ENCODE assay signal across 8 mouse cellular contexts in the genomic region with DNA sequence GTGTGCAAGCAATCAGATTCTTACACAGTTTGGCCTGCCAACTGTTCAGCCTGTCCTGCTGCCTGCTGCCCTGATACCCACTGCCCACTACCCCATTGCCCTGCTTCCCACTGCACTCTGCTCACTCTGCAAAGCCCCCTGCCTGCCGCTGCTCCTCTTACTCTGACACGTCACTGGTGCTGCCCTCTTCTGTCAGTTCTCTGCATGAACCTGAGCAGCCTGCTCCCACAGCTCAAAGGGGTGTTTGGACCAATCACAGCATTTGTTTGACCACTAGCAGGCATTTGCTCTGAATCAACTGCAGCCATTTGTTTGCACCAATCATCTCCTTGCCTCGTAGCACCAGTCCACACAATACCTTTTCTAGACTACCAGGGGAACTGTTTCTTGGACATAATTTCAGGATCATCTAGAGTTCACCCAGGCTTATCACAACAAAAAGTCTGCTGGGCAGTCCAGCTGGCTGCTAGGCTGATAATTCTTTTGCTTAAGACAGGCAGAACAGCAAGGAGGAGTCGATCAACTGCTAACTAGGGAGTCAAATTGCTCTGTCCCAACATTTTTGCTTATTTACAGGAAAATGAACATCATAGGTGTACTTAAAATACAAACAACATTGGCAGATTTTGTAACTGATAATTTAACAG. TPM values are rescaled to one million over a fixed set of nuclear protein-coding genes. Genes with fewer than 3 reads are reported as not detected.
A peak's percentile ranks its signal among the peaks of the same experiment; 100 is the strongest.
DNase-seq lines count a peak whose midpoint lies in the region; ATAC-seq and TF ChIP-seq lines count a peak whose summit lies in the region.

No protein-coding gene starts in this region.

- WGBS in forebrain, embryonic 10.5 days: 19% methylated on average over 4 of the region's 4 CpGs
- 12% methylated on average over 4 of the region's 4 CpGs for WGBS in heart, embryonic 16.5 days
- WGBS in kidney, postnatal 0 days: 10% methylated on average over 4 of the region's 4 CpGs
- 9% methylated on average over 4 of the region's 4 CpGs for WGBS in lung, embryonic 16.5 days

- H3K27ac ChIP-seq in forebrain, embryonic 10.5 days: no peak overlapping the region
- no peak overlapping the region for H3K27ac ChIP-seq in heart, embryonic 16.5 days (ENCODE audit: low read length)
- H3K27ac ChIP-seq in kidney, postnatal 0 days: no peak overlapping the region
- H3K27ac ChIP-seq in lung, embryonic 16.5 days (ENCODE audit: low read length): no peak overlapping the region

- no peak overlapping the region for H3K4me2 ChIP-seq in heart, embryonic 16.5 days (ENCODE audit: low read depth, low read length)
- no peak overlapping the region for H3K4me2 ChIP-seq in kidney, postnatal 0 days (ENCODE audit: low read length)
- no peak overlapping the region for H3K4me2 ChIP-seq in lung, embryonic 16.5 days (ENCODE audit: low read depth, low read length)

- no peaks in the 10 kb centered on the region for H3K4me1 ChIP-seq in E14TG2a.4 (replicated peaks; ENCODE audit: low read depth, low read length)
- peaks cover 6% of the 10 kb centered on the region for H3K4me1 ChIP-seq in forebrain, embryonic 10.5 days
- H3K4me1 ChIP-seq in heart, embryonic 16.5 days (ENCODE audit: control insufficient read depth, insufficient read depth, low read length): peaks cover 14% of the 10 kb centered on the region
- no peaks in the 10 kb centered on the region for H3K4me1 ChIP-seq in kidney, postnatal 0 days (replicated peaks; ENCODE audit: insufficient read depth, low read length)
- no peaks in the 10 kb centered on the region for H3K4me1 ChIP-seq in lung, embryonic 16.5 days (replicated peaks; ENCODE audit: control insufficient read depth, insufficient read depth, low read length)

- no peaks in the 10 kb centered on the region for H3K36me3 ChIP-seq in E14TG2a.4 (ENCODE audit: insufficient read depth, low read length)
- H3K36me3 ChIP-seq in forebrain, embryonic 10.5 days (replicated peaks): no peaks in the 10 kb centered on the region
- H3K36me3 ChIP-seq in heart, embryonic 16.5 days (ENCODE audit: control insufficient read depth, insufficient read depth): no peaks in the 10 kb centered on the region; the same call in 1 of the 2 replicates
- no peaks in the 10 kb centered on the region for H3K36me3 ChIP-seq in kidney, postnatal 0 days (ENCODE audit: insufficient read depth, low read length)
- H3K36me3 ChIP-seq in lung, embryonic 16.5 days (ENCODE audit: control insufficient read depth, insufficient read depth, low read length): no peaks in the 10 kb centered on the region

- peak; percentile 35; the same call in 1 of the 2 replicates for TF ChIP-seq CTCF in E14TG2a.4 (conservative IDR thresholded peaks at IDR 0.05; ENCODE audit: low read length)
- TF ChIP-seq CTCF in kidney, postnatal 0 days (IDR thresholded peaks at IDR 0.05; ENCODE audit: low read depth): peak; percentile 82

- H3K4me3 ChIP-seq in E14TG2a.4 (replicated peaks; ENCODE audit: low read length): no peak overlapping the region
- no peak overlapping the region for H3K4me3 ChIP-seq in forebrain, embryonic 10.5 days
- no peak overlapping the region for H3K4me3 ChIP-seq in heart, embryonic 16.5 days (ENCODE audit: low read length)
- no peak overlapping the region for H3K4me3 ChIP-seq in kidney, postnatal 0 days (replicated peaks; ENCODE audit: low read depth, low read length)
- H3K4me3 ChIP-seq in lung, embryonic 16.5 days (ENCODE audit: low read length): no peak overlapping the region

- ATAC-seq in heart, embryonic 16.5 days (replicated peaks; ENCODE audit: extremely low read depth, insufficient read depth, low FRiP score): 0 out of 2 replicates have a peak, but pooled peaks have one; percentile 52
- ATAC-seq in kidney, postnatal 0 days (replicated peaks; ENCODE audit: low FRiP score, low read depth): peak; percentile 90
- peak; percentile 77 for ATAC-seq in lung, embryonic 16.5 days (ENCODE audit: low read depth)

- DNase-seq in adrenal gland, adult 2 months: peak; percentile 40
- DNase-seq in forebrain, embryonic 10.5 days (ENCODE audit: extremely low spot score, low spot score): peak; percentile 65
- peak; percentile 85 for DNase-seq in kidney, postnatal 0 days (ENCODE audit: low spot score)
- DNase-seq in ovary, postnatal 14 days (ENCODE audit: low spot score): peak; percentile 55
- no peak for DNase-seq in spleen, adult 12 weeks (ENCODE audit: low spot score)

- no peaks in the 10 kb centered on the region for H3K27me3 ChIP-seq in E14TG2a.4 (ENCODE audit: insufficient read depth, low read length)
- no peaks in the 10 kb centered on the region for H3K27me3 ChIP-seq in forebrain, embryonic 10.5 days (ENCODE audit: poor library complexity, severe bottlenecking)
- no peaks in the 10 kb centered on the region for H3K27me3 ChIP-seq in heart, embryonic 16.5 days (ENCODE audit: control insufficient read depth, insufficient read depth, low read length)
- H3K27me3 ChIP-seq in kidney, postnatal 0 days (ENCODE audit: insufficient read depth, low read length): no peaks in the 10 kb centered on the region
- no peaks in the 10 kb centered on the region for H3K27me3 ChIP-seq in lung, embryonic 16.5 days (ENCODE audit: control insufficient read depth, insufficient read depth, low read depth, low read length)

- no peak overlapping the region for H3K9ac ChIP-seq in heart, embryonic 16.5 days (ENCODE audit: low read length)
- H3K9ac ChIP-seq in kidney, postnatal 0 days (ENCODE audit: low read depth, low read length): no peak overlapping the region
- H3K9ac ChIP-seq in lung, embryonic 16.5 days (ENCODE audit: low read length): no peak overlapping the region

- H3K9me3 ChIP-seq in E14TG2a.4 (ENCODE audit: low read length): no peaks in the 10 kb centered on the region
- H3K9me3 ChIP-seq in forebrain, embryonic 10.5 days: no peaks in the 10 kb centered on the region
- no peaks in the 10 kb centered on the region for H3K9me3 ChIP-seq in heart, embryonic 16.5 days (replicated peaks; ENCODE audit: control insufficient read depth, low read length)
- H3K9me3 ChIP-seq in kidney, postnatal 0 days (replicated peaks; ENCODE audit: low read length): no peaks in the 10 kb centered on the region
- no peaks in the 10 kb centered on the region for H3K9me3 ChIP-seq in lung, embryonic 16.5 days (ENCODE audit: control insufficient read depth, low read length)

RNA-seq across cellular contexts. Expression of a gene that starts 44.7 kb away (rescaled TPM):
- total RNA-seq in adrenal gland, adult 2 months (2021): 1 to 10 TPM; 2.2 to 2.7 TPM
- polyA plus RNA-seq in adrenal gland, adult 2 months (2012; rRNA removed): 0.12 and 0.34 TPM in 2 replicates
- polyA plus RNA-seq in forebrain, embryonic 10.5 days (2016; fragmentation: Nextera tagmentation; extraction: Ambion mirVana): 0.16 and 0.27 TPM in 2 replicates
- 0.17 and 0.47 TPM in 2 replicates for polyA plus RNA-seq in heart, embryonic 16.5 days (2015; fragmentation: Nextera tagmentation; extraction: Ambion mirVana)
- 0.11 and 0.15 TPM in 2 replicates for polyA plus RNA-seq in kidney, postnatal 0 days (2015; fragmentation: Nextera tagmentation; extraction: Ambion mirVana)
- 0.33 and 0.45 TPM in 2 replicates for polyA plus RNA-seq in lung, embryonic 16.5 days (2015; fragmentation: Nextera tagmentation; extraction: Ambion mirVana)
